Comparison of ENCODE assay signal across 8 mouse cellular contexts in the genomic region with DNA sequence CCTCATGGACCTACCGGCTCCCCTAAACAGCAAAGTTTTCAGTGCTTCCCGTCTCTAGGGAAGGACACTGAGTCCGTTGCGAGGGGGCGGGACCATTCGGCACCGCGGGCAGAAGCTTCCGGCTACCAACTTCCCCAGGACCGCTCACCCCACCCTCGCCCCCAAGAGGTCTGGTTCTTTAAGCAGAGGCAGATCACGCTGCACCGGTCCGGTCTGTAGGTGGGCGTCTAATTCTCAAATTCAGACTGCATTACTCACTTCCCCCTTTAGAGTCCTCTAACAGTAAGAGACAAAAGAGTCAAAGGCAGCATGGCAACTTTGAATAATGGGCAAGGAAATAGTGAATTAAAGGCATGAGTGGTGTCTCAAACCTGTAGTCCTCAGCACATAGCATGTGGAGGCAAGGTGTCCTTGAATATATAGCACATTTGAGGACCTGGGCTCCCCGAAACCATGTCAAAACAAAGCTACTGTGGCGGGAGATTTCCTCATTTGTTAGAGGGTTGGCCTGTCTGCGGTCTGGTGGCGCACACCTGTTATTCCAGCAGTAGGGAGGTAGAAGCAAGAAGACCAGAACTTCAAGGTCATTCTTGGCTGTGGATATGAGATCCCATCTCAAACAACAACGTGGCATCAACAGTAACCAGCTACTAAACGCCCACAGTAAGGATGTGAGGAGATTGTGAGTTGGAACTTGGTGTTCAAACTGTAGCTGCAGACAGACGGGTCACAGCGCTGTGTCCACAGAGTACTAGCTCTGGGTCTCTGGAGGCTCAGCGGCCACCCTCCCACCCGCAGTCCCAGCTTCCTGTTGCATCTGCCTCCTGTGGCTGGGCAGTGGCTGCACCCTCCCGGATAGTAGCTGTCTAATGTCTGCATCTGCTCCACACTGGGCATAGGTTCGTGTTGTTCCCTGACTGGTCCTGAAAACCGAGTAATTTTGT. TPM values are rescaled to one million over a fixed set of nuclear protein-coding genes. Genes with fewer than 3 reads are reported as not detected.
DNase-seq lines count a peak whose midpoint lies in the region; ATAC-seq and TF ChIP-seq lines count a peak whose summit lies in the region.

Gene Dnah1 (minus strand): TSS at position 48 of the 944 bp plus-strand sequence.

- TF ChIP-seq CTCF in CH12.LX (conservative IDR thresholded peaks at IDR 0.05 in 1 of 2, IDR thresholded peaks at IDR 0.05 in 1 of 2; ENCODE audit: low read depth in 2 of 2, low read length in 2 of 2): no peak; a peak in 1 of 4 replicates

- ATAC-seq in forebrain, embryonic 13.5 days: no peak
- no peak for ATAC-seq in limb, embryonic 12.5 days (ENCODE audit: insufficient number of reproducible peaks, insufficient read depth, low FRiP score, low TSS enrichment, low read depth)
- ATAC-seq in midbrain, embryonic 11.5 days (ENCODE audit: low FRiP score): 0 out of 2 replicates have a peak, but pooled peaks have one; percentile 48
- no peak for ATAC-seq in cerebellum, adult (ENCODE audit: insufficient number of reproducible peaks, low FRiP score, low TSS enrichment)

- H3K9ac ChIP-seq in CH12.LX (ENCODE audit: insufficient read depth, low read depth): peak within 1 kb of the TSS; percentile 41
- H3K9ac ChIP-seq in forebrain, embryonic 13.5 days: peak within 1 kb of the TSS; percentile 39; the same call in 1 of the 2 replicates
- peak within 1 kb of the TSS; percentile 40 for H3K9ac ChIP-seq in limb, embryonic 12.5 days (replicated peaks)
- H3K9ac ChIP-seq in midbrain, embryonic 11.5 days (ENCODE audit: low read length): peak within 1 kb of the TSS; percentile 45

- H3K27me3 ChIP-seq in CH12.LX (replicated peaks): no peaks in the 10 kb centered on the region
- no peaks in the 10 kb centered on the region for H3K27me3 ChIP-seq in forebrain, embryonic 13.5 days
- no peaks in the 10 kb centered on the region for H3K27me3 ChIP-seq in hindbrain, embryonic 10.5 days (ENCODE audit: insufficient read depth, poor library complexity, severe bottlenecking)
- no peaks in the 10 kb centered on the region for H3K27me3 ChIP-seq in limb, embryonic 12.5 days
- H3K27me3 ChIP-seq in midbrain, embryonic 11.5 days (ENCODE audit: control insufficient read depth, insufficient read depth, low read length): no peaks in the 10 kb centered on the region

- peaks cover 7 to 32% of the 10 kb centered on the region in 2 experiments; a peak in 3 of 4 replicates for H3K4me1 ChIP-seq in CH12.LX (ENCODE audit: control insufficient read depth in 1 of 2, insufficient read depth in 2 of 2)
- 0 out of 2 replicates have a peak, but pooled peaks cover 5% of the 10 kb centered on the region for H3K4me1 ChIP-seq in forebrain, embryonic 13.5 days
- peaks cover 11% of the 10 kb centered on the region for H3K4me1 ChIP-seq in hindbrain, embryonic 10.5 days (replicated peaks)
- H3K4me1 ChIP-seq in limb, embryonic 12.5 days (replicated peaks): no peaks in the 10 kb centered on the region
- H3K4me1 ChIP-seq in midbrain, embryonic 11.5 days (ENCODE audit: control insufficient read depth, insufficient read depth, low read length): no peaks in the 10 kb centered on the region

- H3K79me2 ChIP-seq in CH12.LX (replicated peaks; ENCODE audit: control insufficient read depth, extremely low read depth, insufficient read depth, poor library complexity, severe bottlenecking): no peaks in the 10 kb centered on the region

- H3K27ac ChIP-seq in CH12.LX (ENCODE audit: insufficient read depth, low read depth): peak within 1 kb of the TSS; percentile 35
- no peak within 1 kb of the TSS for H3K27ac ChIP-seq in forebrain, embryonic 13.5 days
- H3K27ac ChIP-seq in hindbrain, embryonic 10.5 days: peak within 1 kb of the TSS; percentile 80
- no peak within 1 kb of the TSS for H3K27ac ChIP-seq in limb, embryonic 12.5 days
- H3K27ac ChIP-seq in midbrain, embryonic 11.5 days (ENCODE audit: low read depth, low read length): no peak within 1 kb of the TSS

- H3K9me3 ChIP-seq in CH12.LX (replicated peaks; ENCODE audit: low read length): no peaks in the 10 kb centered on the region
- H3K9me3 ChIP-seq in forebrain, embryonic 13.5 days (replicated peaks): no peaks in the 10 kb centered on the region
- H3K9me3 ChIP-seq in hindbrain, embryonic 10.5 days: no peaks in the 10 kb centered on the region
- no peaks in the 10 kb centered on the region for H3K9me3 ChIP-seq in limb, embryonic 12.5 days
- no peaks in the 10 kb centered on the region for H3K9me3 ChIP-seq in midbrain, embryonic 11.5 days (ENCODE audit: control insufficient read depth, low read length)

- in situ Hi-C loops in CH12.LX (cut with MboI; ENCODE audit: low pct_ligation_motif_present, low pct_unique_long_range_greater_than_20kb, low sequenced_read_pairs): no loop called here

- TF ChIP-seq RAD21 in CH12.LX (IDR thresholded peaks at IDR 0.05; ENCODE audit: low read depth, low read length): no peak; the same call in 1 of the 2 replicates

- peak; percentile 8; the same call in 1 of the 2 replicates for TF ChIP-seq EP300 in CH12.LX (IDR thresholded peaks at IDR 0.05; ENCODE audit: low read length)

- peak; percentile 66 for TF ChIP-seq POLR2A in CH12.LX (IDR thresholded peaks at IDR 0.05; ENCODE audit: low read depth, low read length)

- peak within 1 kb of the TSS; percentile 65 for H3K4me2 ChIP-seq in CH12.LX (ENCODE audit: insufficient read depth, low read depth, poor library complexity, severe bottlenecking)
- H3K4me2 ChIP-seq in forebrain, embryonic 13.5 days: peak within 1 kb of the TSS; percentile 59
- peak within 1 kb of the TSS; percentile 66 for H3K4me2 ChIP-seq in limb, embryonic 12.5 days
- peak within 1 kb of the TSS; percentile 44 for H3K4me2 ChIP-seq in midbrain, embryonic 11.5 days

- DNase-seq in CH12.LX (ENCODE audit: extremely low read depth): peak; percentile 69
- peak; percentile 73 for DNase-seq in adrenal gland, postnatal 10 days
- DNase-seq in hindbrain, embryonic 10.5 days (ENCODE audit: low spot score): peak; percentile 52
- peak; percentile 91 for DNase-seq in midbrain, embryonic 11.5 days (ENCODE audit: low spot score, missing footprints)
- DNase-seq in spleen, postnatal 14 days (ENCODE audit: low spot score in 2 of 2): peak; percentile 47 to 65

- H3K36me3 ChIP-seq in CH12.LX (replicated peaks in 1 of 2; ENCODE audit: control insufficient read depth in 1 of 2, insufficient read depth in 1 of 2, low read length in 1 of 2): no peaks in the 10 kb centered on the region
- no peaks in the 10 kb centered on the region for H3K36me3 ChIP-seq in forebrain, embryonic 13.5 days (ENCODE audit: poor library complexity, severe bottlenecking)
- H3K36me3 ChIP-seq in hindbrain, embryonic 10.5 days: no peaks in the 10 kb centered on the region
- H3K36me3 ChIP-seq in limb, embryonic 12.5 days: no peaks in the 10 kb centered on the region
- no peaks in the 10 kb centered on the region for H3K36me3 ChIP-seq in midbrain, embryonic 11.5 days (ENCODE audit: control insufficient read depth, insufficient read depth, low read length)

- peak within 1 kb of the TSS; percentile 40 to 48 (median 42) for H3K4me3 ChIP-seq in CH12.LX (replicated peaks in 1 of 3; ENCODE audit: low read depth in 2 of 3, low read length in 2 of 3, poor library complexity in 1 of 3)
- H3K4me3 ChIP-seq in forebrain, embryonic 13.5 days: peak within 1 kb of the TSS; percentile 30
- peak within 1 kb of the TSS; percentile 46 for H3K4me3 ChIP-seq in hindbrain, embryonic 10.5 days
- peak within 1 kb of the TSS; percentile 39 for H3K4me3 ChIP-seq in limb, embryonic 12.5 days (replicated peaks)
- H3K4me3 ChIP-seq in midbrain, embryonic 11.5 days (ENCODE audit: low read depth, low read length): peak within 1 kb of the TSS; percentile 22

- WGBS in forebrain, embryonic 13.5 days: 33% methylated on average over 28 of the region's 28 CpGs
- WGBS in hindbrain, embryonic 10.5 days: 28% methylated on average over 28 of the region's 28 CpGs
- WGBS in limb, embryonic 12.5 days: 33% methylated on average over 28 of the region's 28 CpGs
- WGBS in midbrain, embryonic 11.5 days: 32% methylated on average over 28 of the region's 28 CpGs

- dilution Hi-C loops in CH12.LX (cut with MboI; ENCODE audit: extremely low pct_ligation_motif_present, extremely low pct_unique_long_range_greater_than_20kb, low sequenced_read_pairs): no loop called here

TF ChIP-seq in CH12.LX, 34 proteins besides CTCF, POLR2A, EP300 and RAD21 (continues in another document):
- TF ChIP-seq MEF2A (IDR thresholded peaks at IDR 0.05; ENCODE audit: borderline replicate concordance, low read depth, low read length): 0 out of 2 replicates have a peak, but pooled peaks have one; percentile 34
- TF ChIP-seq MAX (IDR thresholded peaks at IDR 0.05; ENCODE audit: low read length): peak; percentile 64
- peak; percentile 77 for TF ChIP-seq SIN3A (IDR thresholded peaks at IDR 0.05; ENCODE audit: low read length)
- peak; percentile 49 for TF ChIP-seq MYC (IDR thresholded peaks at IDR 0.05; ENCODE audit: low read depth, low read length)
- TF ChIP-seq ZKSCAN1 (IDR thresholded peaks at IDR 0.05; ENCODE audit: borderline replicate concordance, low read depth, low read length): no peak
- no peak for TF ChIP-seq ZNF384 (IDR thresholded peaks at IDR 0.05; ENCODE audit: low read depth, low read length)
- 0 out of 2 replicates have a peak, but pooled peaks have one; percentile 51 for TF ChIP-seq E2F4 (IDR thresholded peaks at IDR 0.05; ENCODE audit: insufficient replicate concordance, low read depth, low read length)
- TF ChIP-seq HCFC1 (IDR thresholded peaks at IDR 0.05; ENCODE audit: low read depth, low read length): peak; percentile 52
- TF ChIP-seq UBTF (IDR thresholded peaks at IDR 0.05; ENCODE audit: low read depth, low read length): no peak
- peak; percentile 54; the same call in 1 of the 2 replicates for TF ChIP-seq NELFE (IDR thresholded peaks at IDR 0.05; ENCODE audit: low read depth, low read length)
- no peak for TF ChIP-seq USF1 (IDR thresholded peaks at IDR 0.05; ENCODE audit: low read depth, low read length)
- peak; percentile 30; the same call in 1 of the 2 replicates for TF ChIP-seq ETS1 (conservative IDR thresholded peaks at IDR 0.05; ENCODE audit: low read depth, low read length)
- peak; percentile 24; the same call in 1 of the 2 replicates for TF ChIP-seq IRF4 (IDR thresholded peaks at IDR 0.05; ENCODE audit: low read depth, low read length)
- TF ChIP-seq GABPA (IDR thresholded peaks at IDR 0.05; ENCODE audit: insufficient replicate concordance, low read depth, low read length): no peak
- TF ChIP-seq BHLHE40 (IDR thresholded peaks at IDR 0.05; ENCODE audit: low read depth, low read length): no peak

RNA-seq across cellular contexts. Expression of gene Dnah1, which starts in this region (rescaled TPM):
- total RNA-seq in CH12.LX (2012; rRNA removed) (0.04 and 0.08 TPM in 2 replicates), CH12.LX (2014; rRNA removed) (0.04 TPM in 2 replicates)
- 0.06 and 0.08 TPM in 2 replicates for polyA plus RNA-seq in CH12.LX (2012; ENCODE audit: insufficient read length, low read depth)
- 1 to 10 TPM in 1 of 2 experiments, under 1 TPM in 1; 0.99 to 1.2 TPM for total RNA-seq in adrenal gland, postnatal 10 days (2021)
- 3.8 and 5.1 TPM in 2 replicates for polyA plus RNA-seq in forebrain, embryonic 13.5 days (2015; fragmentation: Nextera tagmentation; extraction: Ambion mirVana)
- polyA plus RNA-seq in hindbrain, embryonic 10.5 days (2016; fragmentation: Nextera tagmentation; extraction: Ambion mirVana): 6.2 and 7.1 TPM in 2 replicates
- 7.7 and 9.1 TPM in 2 replicates for polyA plus RNA-seq in limb, embryonic 12.5 days (2016; fragmentation: Nextera tagmentation; extraction: Ambion mirVana)
- polyA plus RNA-seq in midbrain, embryonic 11.5 days (2014; fragmentation: Nextera tagmentation; extraction: Ambion mirVana): 8.7 TPM in 2 replicates

Comparison
In these comparisons a context has a peak if more than half of its experiments do, and no peak if none do; other contexts are left out.
1. Peak in DNase-seq, H3K4me3 ChIP-seq, H3K27ac ChIP-seq, H3K9ac ChIP-seq and H3K4me2 ChIP-seq in CH12.LX; RNA of the gene not detected or under 1 TPM.